Mouse (Mus musculus): ENCODE measurements at regions not wholly inside any gene's neighbourhood (a gene's known extent, or its start where the extent isn't known, plus 50 kb on each side); places are given as distances from the start of the nearest gene placed in this dataset.

GRCm38 (mm10) chr3:48017700-48018099 is 1569.7 kb upstream of the Pabpc4l start:
- H3K9ac ChIP-seq, result no peak overlapping the region
- H3K4me2 ChIP-seq, result no peak overlapping the region
- no peaks in the 10 kb centered on the region for H3K27me3 ChIP-seq
- no peaks in the 10 kb centered on the region for H3K36me3 ChIP-seq (ENCODE audit: poor library complexity, severe bottlenecking)
- WGBS, result 94% methylated on average over 1 of the region's 1 CpGs
- H3K4me1 ChIP-seq, result no peaks in the 10 kb centered on the region
- H3K9me3 ChIP-seq (replicated peaks), result no peaks in the 10 kb centered on the region
- no peak overlapping the region for H3K27ac ChIP-seq
- ATAC-seq, result peak; percentile 30; the same call in 1 of the 2 replicates
- no peak overlapping the region for H3K4me3 ChIP-seq
